Mouse (Mus musculus): ENCODE measurements at regions not wholly inside any gene's neighbourhood (a gene's known extent, or its start where the extent isn't known, plus 50 kb on each side); places are given as distances from the start of the nearest gene placed in this dataset.

DNA sequence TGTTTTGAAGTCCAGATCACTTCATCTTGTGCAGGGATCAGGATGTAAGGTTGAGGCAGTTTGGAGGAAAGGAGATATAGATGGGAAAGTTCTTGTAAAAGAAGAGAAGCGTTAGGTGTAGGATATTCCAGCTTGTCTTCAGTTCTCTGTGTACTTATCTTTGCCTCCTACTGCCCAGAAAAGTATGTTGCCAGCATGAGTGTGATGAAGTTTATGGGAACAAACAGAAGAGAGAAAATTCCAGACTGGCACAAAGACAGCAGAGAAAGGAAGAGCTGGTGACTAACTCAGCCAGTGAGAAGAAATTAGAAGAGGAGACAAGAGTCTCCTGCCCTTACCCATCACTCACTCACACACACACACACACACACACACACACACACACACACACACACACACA lies 582.5 kb downstream of the Gm19410 start:
- TF ChIP-seq CTCF (IDR thresholded peaks at IDR 0.05; ENCODE audit: control insufficient read depth, insufficient read depth, insufficient replicate concordance, low read depth, low read length) (no peak), POLR2A (IDR thresholded peaks at IDR 0.05; ENCODE audit: control insufficient read depth, low read depth, low read length) (no peak)

All from testis, adult 2 months (tissue).